ENCODE assay signal across 9 mouse cellular contexts in the genomic region with DNA sequence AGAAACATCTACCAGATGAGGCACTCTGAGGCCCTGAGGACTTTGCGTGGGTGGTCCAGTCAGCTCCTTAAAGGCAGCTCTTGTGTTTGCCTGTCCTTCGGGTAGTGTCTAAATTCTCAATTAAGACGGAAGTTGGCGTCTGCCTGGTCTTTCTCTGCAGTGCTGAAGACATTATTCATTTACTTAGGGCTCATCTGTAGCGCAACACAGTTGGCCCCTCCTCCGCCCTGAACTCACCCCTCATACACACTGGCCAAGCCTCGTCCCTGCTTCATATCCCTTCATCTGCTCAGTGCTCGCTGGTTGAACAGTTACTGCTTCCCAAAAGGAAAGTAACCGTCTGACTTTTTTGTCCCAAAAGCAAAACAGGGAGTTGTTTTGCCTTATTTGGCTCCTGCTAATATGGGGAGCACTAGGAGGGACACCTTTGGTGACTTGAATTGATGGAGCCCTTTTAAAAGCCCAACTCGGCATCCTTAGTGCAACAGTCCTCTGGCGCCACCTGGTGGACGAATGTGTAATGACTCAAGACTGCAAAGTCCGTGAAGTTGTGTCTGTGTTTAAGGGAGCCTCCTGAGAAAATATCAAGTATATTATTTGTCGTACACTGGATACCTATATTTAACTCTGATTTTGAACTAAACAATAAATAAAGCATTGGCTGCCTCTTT. TPM values are rescaled to one million over a fixed set of nuclear protein-coding genes. Genes with fewer than 3 reads are reported as not detected.
DNase-seq lines count a peak whose midpoint lies in the region; ATAC-seq and TF ChIP-seq lines count a peak whose summit lies in the region.
"Had no signal": no experiment of that assay in that cellular context is flagged by ENCODE, and none has a peak within 500 bp of the region (broad histone marks: within the 10 kb centered on the region; RNA-seq: fewer than 3 reads in every experiment).

No protein-coding gene starts in this region.

- H3K4me3 ChIP-seq in G1E (ENCODE audit: low read depth, low read length) = no peak overlapping the region

- DNase-seq in G1E (ENCODE audit: low spot score) = peak; percentile 41
- DNase-seq in brain, adult 2 months (ENCODE audit: low read depth, low spot score) = peak; percentile 87
- peak; percentile 78 to 87 for DNase-seq in heart, postnatal 14 days
- peak; percentile 51 to 86 for DNase-seq in layer of hippocampus, adult 8-10 months (ENCODE audit: low spot score in 2 of 2)
- DNase-seq in lung, postnatal 36 days = peak; percentile 88
- DNase-seq in right cerebral cortex, adult 2 months (ENCODE audit: low spot score in 2 of 2) = peak; percentile 89 to 90
- peak; percentile 45 to 74 for DNase-seq in urinary bladder, adult 18-20 months (ENCODE audit: low spot score in 2 of 2)

- peaks cover 8% of the 10 kb centered on the region for H3K9me3 ChIP-seq in G1E (replicated peaks)

- H3K4me1 ChIP-seq in G1E (ENCODE audit: insufficient read depth, low read depth, low read length) = peaks cover 8% of the 10 kb centered on the region

- peaks cover 12% of the 10 kb centered on the region for H3K27me3 ChIP-seq in G1E (ENCODE audit: insufficient read depth, low read length)

- ATAC-seq in G1E (ENCODE audit: extremely low read depth, insufficient number of reproducible peaks, low FRiP score, poor library complexity, severe bottlenecking) = no peak
- ATAC-seq in erythroblast, adult 5-6 weeks (replicated peaks; ENCODE audit: low FRiP score, poor library complexity, severe bottlenecking) = peak; percentile 80

- peaks cover 5% of the 10 kb centered on the region for H3K36me3 ChIP-seq in G1E (replicated peaks)

- intact Hi-C loops in heart, postnatal 14 days (cut with DNase I) = loop anchor here (5.0 kb wide), 1 partner anchor 719 kb away; no protein-coding TSS in a partner anchor

- peak; percentile 85; the same call in 1 of the 2 replicates for TF ChIP-seq CTCF in G1E (IDR thresholded peaks at IDR 0.05; ENCODE audit: low read depth, low read length)

RNA-seq across cellular contexts. Expression of a gene that starts 27.3 kb away (rescaled TPM):
- total RNA-seq in G1E (2014; fragmentation: Nextera tagmentation) (3.4 and 11.6 TPM in 2 replicates), G1E (2017) (4.9 and 6.8 TPM in 2 replicates)
- 1.9 and 2.6 TPM in 2 replicates for polyA plus RNA-seq in G1E (2012)
- total RNA-seq in erythroblast, adult 5-6 weeks (2015; ENCODE audit: low replicate concordance) = not detected in 2 replicates
- 0.70 and 1.2 TPM in 2 replicates for total RNA-seq in erythroblast, adult 5-6 weeks (2017; ENCODE audit: low replicate concordance)
- 1 to 10 TPM; 1.6 TPM for total RNA-seq in heart, postnatal 14 days (2021)
- total RNA-seq in layer of hippocampus, adult 8-10 months (2022) = 10 to 100 TPM in 3 of 4 experiments, 1 to 10 TPM in 1; 8.6 to 12.9 (median 11.4) TPM

RNA-seq across cellular contexts. Expression of a gene that starts 29.1 kb away (rescaled TPM):
- total RNA-seq in G1E (2014; fragmentation: Nextera tagmentation) (21.6 and 26.6 TPM in 2 replicates), G1E (2017) (20.5 and 23.4 TPM in 2 replicates)
- 46.9 and 57.7 TPM in 2 replicates for polyA plus RNA-seq in G1E (2012)
- 8.3 and 18.6 TPM in 2 replicates for total RNA-seq in erythroblast, adult 5-6 weeks (2015; ENCODE audit: low replicate concordance)
- 5.2 and 8.2 TPM in 2 replicates for total RNA-seq in erythroblast, adult 5-6 weeks (2017; ENCODE audit: low replicate concordance)
- total RNA-seq in heart, postnatal 14 days (2021) = 10 to 100 TPM; 24.0 to 26.6 TPM
- 10 to 100 TPM; 65.9 to 72.9 (median 71.2) TPM for total RNA-seq in layer of hippocampus, adult 8-10 months (2022)

RNA-seq across cellular contexts. Expression of a gene that starts 51.4 kb away (rescaled TPM):
- 1.1 and 1.3 TPM in 2 replicates for total RNA-seq in G1E (2014; fragmentation: Nextera tagmentation)
- not detected in 2 replicates for total RNA-seq in G1E (2017)
- polyA plus RNA-seq in G1E (2012) = not detected in 2 replicates
- total RNA-seq in erythroblast, adult 5-6 weeks (2015; ENCODE audit: low replicate concordance) = not detected in 2 replicates
- total RNA-seq in erythroblast, adult 5-6 weeks (2017; ENCODE audit: low replicate concordance) = not detected in 2 replicates
- total RNA-seq in heart, postnatal 14 days (2021) = 1 to 10 TPM; 1.3 TPM
- 1 to 10 TPM; 1.2 to 3.0 (median 2.5) TPM for total RNA-seq in layer of hippocampus, adult 8-10 months (2022)
- polyA plus RNA-seq: macrophage had no signal
